Mouse (Mus musculus): ENCODE results near the gene Prkd2. TPM values are rescaled to one million over a fixed set of nuclear protein-coding genes. Genes with fewer than 3 reads are reported as not detected.

The Prkd2 gene
- polyA plus RNA-seq, 1 experiment from 2014 or later = 15.7 TPM

DNA sequence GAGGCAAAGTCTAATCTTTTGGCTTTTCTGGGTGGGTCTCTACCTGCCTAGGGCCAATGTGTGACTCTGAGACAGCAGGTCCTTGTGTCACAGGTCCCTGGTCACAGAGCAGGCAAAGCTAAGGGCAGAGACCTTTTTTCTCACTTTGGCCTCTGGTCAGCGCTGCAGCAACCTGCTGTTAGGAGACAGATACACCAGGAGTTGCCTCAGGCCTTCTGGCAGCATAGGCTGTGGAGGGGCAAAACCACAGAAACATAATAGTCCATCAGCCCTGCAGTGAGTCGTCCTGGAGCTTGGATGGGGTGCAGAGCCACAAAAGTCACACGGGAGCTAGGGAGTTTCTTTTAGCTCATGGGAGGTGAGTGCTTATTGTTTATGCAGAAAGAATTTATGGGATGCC lies 76.0 kb downstream of the Prkd2 start:
- Histone ChIP-seq H3K4me1 (ENCODE audit: control insufficient read depth, insufficient read depth, low read length) (peaks cover 38% of the 10 kb centered on the region), H3K9me3 (ENCODE audit: control insufficient read depth, low read length) (no peaks in the 10 kb centered on the region), H3K27ac (ENCODE audit: low read depth, low read length) (no peak overlapping the region), H3K27me3 (ENCODE audit: control insufficient read depth, insufficient read depth, low read length) (no peaks in the 10 kb centered on the region), H3K9ac (ENCODE audit: low read depth, low read length) (no peak overlapping the region), H3K4me3 (ENCODE audit: low read length) (no peak overlapping the region), H3K36me3 (ENCODE audit: control insufficient read depth, insufficient read depth, low read length) (peaks cover 58% of the 10 kb centered on the region), H3K4me2 (replicated peaks; ENCODE audit: low read depth, low read length) (no peak overlapping the region)
- no peak for ATAC-seq (ENCODE audit: low FRiP score, low TSS enrichment)
- WGBS = 77% methylated on average over 3 of the region's 3 CpGs

DNA sequence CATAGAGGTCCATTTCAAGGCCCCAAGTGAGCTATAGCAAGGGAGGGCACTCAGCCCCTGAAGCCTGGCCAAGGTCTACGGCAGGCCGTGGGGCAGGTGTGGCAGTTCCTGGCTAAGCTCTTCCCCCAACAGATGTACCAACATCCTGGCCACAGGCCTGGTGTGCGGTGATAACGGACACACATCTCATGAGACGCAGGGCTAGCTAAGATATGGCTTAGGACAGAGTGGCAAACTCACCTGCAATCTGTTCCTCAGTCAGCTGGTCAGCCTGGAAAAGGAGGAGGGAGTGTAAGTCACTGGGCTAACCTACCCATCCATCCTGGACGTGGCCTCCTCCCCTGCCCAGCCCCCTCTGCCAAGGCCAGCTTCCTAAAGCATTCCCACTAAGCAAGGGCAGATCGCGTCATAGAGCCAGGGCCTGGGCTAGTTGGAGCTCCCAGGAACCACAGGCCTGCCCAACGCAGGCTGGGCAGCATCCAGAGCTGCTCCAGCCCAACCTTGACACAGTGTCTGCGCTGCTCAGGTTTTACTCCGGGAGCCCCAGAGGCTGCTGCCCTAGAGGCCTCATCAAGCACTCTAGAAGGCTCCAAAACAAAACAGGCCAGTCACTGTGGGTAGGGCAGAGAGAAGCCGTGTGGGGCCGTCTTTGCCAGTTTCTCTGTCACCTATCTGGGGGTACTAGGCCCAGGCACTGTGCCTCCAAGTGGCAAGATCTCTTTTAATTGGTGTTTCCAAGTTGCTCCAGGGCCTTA lies 76.9 kb downstream of the Prkd2 start:
- peaks cover 56% of the 10 kb centered on the region for H3K36me3 ChIP-seq (ENCODE audit: control insufficient read depth, insufficient read depth, low read length)
- H3K27me3 ChIP-seq (ENCODE audit: control insufficient read depth, insufficient read depth, low read length) = no peaks in the 10 kb centered on the region
- no peak overlapping the region for H3K4me3 ChIP-seq (ENCODE audit: low read length)
- H3K4me1 ChIP-seq (ENCODE audit: control insufficient read depth, insufficient read depth, low read length) = peaks cover 38% of the 10 kb centered on the region
- no peak for ATAC-seq (ENCODE audit: low FRiP score, low TSS enrichment)
- no peaks in the 10 kb centered on the region for H3K9me3 ChIP-seq (ENCODE audit: control insufficient read depth, low read length)
- no peak overlapping the region; the same call in 1 of the 2 replicates for H3K4me2 ChIP-seq (replicated peaks; ENCODE audit: low read depth, low read length)
- H3K9ac ChIP-seq (ENCODE audit: low read depth, low read length) = no peak overlapping the region
- 78% methylated on average over 13 of the region's 13 CpGs for WGBS
- no peak overlapping the region for H3K27ac ChIP-seq (ENCODE audit: low read depth, low read length)

Other genes starting within 250 kb of the Prkd2 start
- gene Arhgap35, start 227.9 kb upstream of the Prkd2 start, polyA plus RNA-seq (2014; fragmentation: Nextera tagmentation; extraction: Ambion mirVana) = 12.6 and 26.6 TPM in 2 replicates
- not detected in 2 replicates for gene Ceacam15, start 167.2 kb upstream of the Prkd2 start, polyA plus RNA-seq (2014; fragmentation: Nextera tagmentation; extraction: Ambion mirVana)
- gene Ceacam9, start 121.0 kb upstream of the Prkd2 start, polyA plus RNA-seq (2014; fragmentation: Nextera tagmentation; extraction: Ambion mirVana) = not detected in 2 replicates
- gene Ap2s1, start 104.5 kb upstream of the Prkd2 start, polyA plus RNA-seq (2014; fragmentation: Nextera tagmentation; extraction: Ambion mirVana) = 270 and 336 TPM in 2 replicates
- gene Slc1a5, start 61.6 kb upstream of the Prkd2 start, polyA plus RNA-seq (2014; fragmentation: Nextera tagmentation; extraction: Ambion mirVana) = 30.2 and 36.1 TPM in 2 replicates
- 75.5 and 111 TPM in 2 replicates for gene Strn4, start 27.0 kb upstream of the Prkd2 start, polyA plus RNA-seq (2014; fragmentation: Nextera tagmentation; extraction: Ambion mirVana)
- 23.6 and 31.1 TPM in 2 replicates for gene Fkrp, start 26.2 kb upstream of the Prkd2 start, polyA plus RNA-seq (2014; fragmentation: Nextera tagmentation; extraction: Ambion mirVana)
- gene Dact3, start 32.4 kb downstream of the Prkd2 start, polyA plus RNA-seq (2014; fragmentation: Nextera tagmentation; extraction: Ambion mirVana) = 5.1 and 6.4 TPM in 2 replicates
- gene Gng8, start 48.9 kb downstream of the Prkd2 start, polyA plus RNA-seq (2014; fragmentation: Nextera tagmentation; extraction: Ambion mirVana) = 7.5 TPM in 2 replicates
- 0.67 and 1.4 TPM in 2 replicates for gene Ptgir, start 63.6 kb downstream of the Prkd2 start, polyA plus RNA-seq (2014; fragmentation: Nextera tagmentation; extraction: Ambion mirVana)
- gene Calm3, start 81.2 kb downstream of the Prkd2 start, polyA plus RNA-seq (2014; fragmentation: Nextera tagmentation; extraction: Ambion mirVana) = 156 and 198 TPM in 2 replicates
- 2.5 and 5.5 TPM in 2 replicates for gene Pnmal2, start 101.8 kb downstream of the Prkd2 start, polyA plus RNA-seq (2014; fragmentation: Nextera tagmentation; extraction: Ambion mirVana)
- 0.51 and 0.74 TPM in 2 replicates for gene Pnmal1, start 116.8 kb downstream of the Prkd2 start, polyA plus RNA-seq (2014; fragmentation: Nextera tagmentation; extraction: Ambion mirVana)
- gene Gm42372, start 140.2 kb downstream of the Prkd2 start, polyA plus RNA-seq (2014; fragmentation: Nextera tagmentation; extraction: Ambion mirVana) = 0.29 and 0.47 TPM in 2 replicates
- 17.5 and 21.4 TPM in 2 replicates for gene Ccdc8, start 149.8 kb downstream of the Prkd2 start, polyA plus RNA-seq (2014; fragmentation: Nextera tagmentation; extraction: Ambion mirVana)
- gene Ppp5c, start 185.0 kb downstream of the Prkd2 start, polyA plus RNA-seq (2014; fragmentation: Nextera tagmentation; extraction: Ambion mirVana) = 103 and 115 TPM in 2 replicates
- 14.2 and 19.7 TPM in 2 replicates for gene Hif3a, start 219.5 kb downstream of the Prkd2 start, polyA plus RNA-seq (2014; fragmentation: Nextera tagmentation; extraction: Ambion mirVana)
- gene Psg16, start 231.1 kb downstream of the Prkd2 start, polyA plus RNA-seq (2014; fragmentation: Nextera tagmentation; extraction: Ambion mirVana) = 0.06 and 0.23 TPM in 2 replicates